ENCODE assay signal across 8 mouse cellular contexts in genomic region chr11:5443511-5444233, GRCm38 (mm10). TPM values are rescaled to one million over a fixed set of nuclear protein-coding genes. Genes with fewer than 3 reads are reported as not detected.
DNase-seq lines count a peak whose midpoint lies in the region; ATAC-seq lines count a peak whose summit lies in the region.

No protein-coding gene starts in this region.

- H3K9me3 ChIP-seq in erythroblast, embryonic 14.5 days (ENCODE audit: control insufficient read depth, low read length), result peaks cover 3% of the 10 kb centered on the region; the same call in 1 of the 2 replicates
- H3K9me3 ChIP-seq in embryonic facial prominence, embryonic 11.5 days (replicated peaks; ENCODE audit: control insufficient read depth, low read length), result no peaks in the 10 kb centered on the region
- H3K9me3 ChIP-seq in heart, embryonic 16.5 days (replicated peaks; ENCODE audit: control insufficient read depth, low read length), result no peaks in the 10 kb centered on the region
- no peaks in the 10 kb centered on the region for H3K9me3 ChIP-seq in midbrain, embryonic 11.5 days (ENCODE audit: control insufficient read depth, low read length)

- peak overlapping the region; percentile 72 for H3K4me3 ChIP-seq in erythroblast, embryonic 14.5 days (replicated peaks)
- peak overlapping the region; percentile 90 for H3K4me3 ChIP-seq in embryonic facial prominence, embryonic 11.5 days (ENCODE audit: low read depth, low read length)
- H3K4me3 ChIP-seq in heart, embryonic 16.5 days (ENCODE audit: low read length), result peak overlapping the region; percentile 88
- H3K4me3 ChIP-seq in midbrain, embryonic 11.5 days (ENCODE audit: low read depth, low read length), result peak overlapping the region; percentile 93

- peak overlapping the region; percentile 38 for H3K27ac ChIP-seq in embryonic facial prominence, embryonic 11.5 days (replicated peaks; ENCODE audit: low read depth, low read length)
- peak overlapping the region; percentile 78 for H3K27ac ChIP-seq in heart, embryonic 16.5 days (ENCODE audit: low read length)
- H3K27ac ChIP-seq in midbrain, embryonic 11.5 days (ENCODE audit: low read depth, low read length), result peak overlapping the region; percentile 48; the same call in 1 of the 2 replicates

- no peak for ATAC-seq in erythroblast, adult 5-6 weeks (replicated peaks; ENCODE audit: low FRiP score, poor library complexity, severe bottlenecking)
- ATAC-seq in embryonic facial prominence, embryonic 11.5 days (replicated peaks; ENCODE audit: insufficient number of reproducible peaks, low FRiP score, low TSS enrichment, low read depth), result no peak
- ATAC-seq in heart, embryonic 16.5 days (replicated peaks; ENCODE audit: extremely low read depth, insufficient read depth, low FRiP score), result no peak; the same call in 1 of the 2 replicates
- ATAC-seq in midbrain, embryonic 11.5 days (ENCODE audit: low FRiP score), result no peak

- H3K36me3 ChIP-seq in erythroblast, embryonic 14.5 days (ENCODE audit: control insufficient read depth), result no peaks in the 10 kb centered on the region
- H3K36me3 ChIP-seq in embryonic facial prominence, embryonic 11.5 days (replicated peaks; ENCODE audit: control insufficient read depth, insufficient read depth, low read depth, low read length), result no peaks in the 10 kb centered on the region
- no peaks in the 10 kb centered on the region for H3K36me3 ChIP-seq in heart, embryonic 16.5 days (ENCODE audit: control insufficient read depth, insufficient read depth)
- no peaks in the 10 kb centered on the region for H3K36me3 ChIP-seq in midbrain, embryonic 11.5 days (ENCODE audit: control insufficient read depth, insufficient read depth, low read length)
- no peaks in the 10 kb centered on the region for H3K36me3 ChIP-seq in splenic B cell, adult 2 months (ENCODE audit: control insufficient read depth, insufficient read depth, low read length, poor library complexity, severe bottlenecking)

- H3K4me2 ChIP-seq in embryonic facial prominence, embryonic 11.5 days (ENCODE audit: low read depth, low read length), result peak overlapping the region; percentile 90
- H3K4me2 ChIP-seq in heart, embryonic 16.5 days (ENCODE audit: low read depth, low read length), result peak overlapping the region; percentile 82
- peak overlapping the region; percentile 95 for H3K4me2 ChIP-seq in midbrain, embryonic 11.5 days

- WGBS in embryonic facial prominence, embryonic 11.5 days, result under 1% methylated on average over 38 of the region's 38 CpGs
- WGBS in heart, embryonic 16.5 days, result 1% methylated on average over 38 of the region's 38 CpGs
- under 1% methylated on average over 38 of the region's 38 CpGs for WGBS in midbrain, embryonic 11.5 days

- H3K9ac ChIP-seq in embryonic facial prominence, embryonic 11.5 days (replicated peaks; ENCODE audit: low read length), result peak overlapping the region; percentile 83
- peak overlapping the region; percentile 92 for H3K9ac ChIP-seq in heart, embryonic 16.5 days (ENCODE audit: low read length)
- H3K9ac ChIP-seq in midbrain, embryonic 11.5 days (ENCODE audit: low read length), result peak overlapping the region; percentile 91

- H3K27me3 ChIP-seq in erythroblast, embryonic 14.5 days (ENCODE audit: control insufficient read depth), result peaks cover 40% of the 10 kb centered on the region
- no peaks in the 10 kb centered on the region for H3K27me3 ChIP-seq in embryonic facial prominence, embryonic 11.5 days (ENCODE audit: control insufficient read depth, insufficient read depth, low read length)
- no peaks in the 10 kb centered on the region; the same call in 1 of the 2 replicates for H3K27me3 ChIP-seq in heart, embryonic 16.5 days (ENCODE audit: control insufficient read depth, insufficient read depth, low read length)
- H3K27me3 ChIP-seq in midbrain, embryonic 11.5 days (ENCODE audit: control insufficient read depth, insufficient read depth, low read length), result 0 out of 2 replicates have a peak, but pooled peaks cover 3% of the 10 kb centered on the region
- H3K27me3 ChIP-seq in splenic B cell, adult 2 months (ENCODE audit: control insufficient read depth, insufficient read depth, low read length, poor library complexity, severe bottlenecking), result no peaks in the 10 kb centered on the region

- peaks cover 33% of the 10 kb centered on the region for H3K4me1 ChIP-seq in erythroblast, embryonic 14.5 days (ENCODE audit: control insufficient read depth)
- no peaks in the 10 kb centered on the region for H3K4me1 ChIP-seq in embryonic facial prominence, embryonic 11.5 days (ENCODE audit: control insufficient read depth, insufficient read depth, low read length)
- peaks cover 21% of the 10 kb centered on the region for H3K4me1 ChIP-seq in heart, embryonic 16.5 days (ENCODE audit: control insufficient read depth, insufficient read depth, low read length)
- H3K4me1 ChIP-seq in midbrain, embryonic 11.5 days (ENCODE audit: control insufficient read depth, insufficient read depth, low read length), result peaks cover 29% of the 10 kb centered on the region

- DNase-seq in NIH3T3 (ENCODE audit: low read depth), result peak; percentile 18
- peak; percentile 44 for DNase-seq in embryonic facial prominence, embryonic 11.5 days (ENCODE audit: low spot score)
- DNase-seq in kidney, postnatal 25 days, result peak; percentile 24 to 60
- DNase-seq in midbrain, embryonic 11.5 days (ENCODE audit: low spot score, missing footprints), result peak; percentile 96
- peak; percentile 31 for DNase-seq in splenic B cell, adult 2 months (ENCODE audit: low read depth, low spot score)

RNA-seq across cellular contexts. Expression of gene Znrf3, which starts 1.0 kb away (rescaled TPM):
- 0.04 and 0.10 TPM in 2 replicates for polyA plus RNA-seq in erythroblast, embryonic 14.5 days (2012)
- total RNA-seq in erythroblast, adult 5-6 weeks (2015; ENCODE audit: low replicate concordance), result 0.96 TPM in 1 of 2 replicates, not detected in the other
- 0.14 and 0.34 TPM in 2 replicates for total RNA-seq in erythroblast, adult 5-6 weeks (2017; ENCODE audit: low replicate concordance)
- polyA plus RNA-seq in embryonic facial prominence, embryonic 11.5 days (2014; fragmentation: Nextera tagmentation; extraction: Ambion mirVana), result 11.7 and 12.0 TPM in 2 replicates
- polyA plus RNA-seq in heart, embryonic 16.5 days (2015; fragmentation: Nextera tagmentation; extraction: Ambion mirVana), result 6.5 and 7.3 TPM in 2 replicates
- 10.4 and 10.8 TPM in 2 replicates for polyA plus RNA-seq in midbrain, embryonic 11.5 days (2014; fragmentation: Nextera tagmentation; extraction: Ambion mirVana)

Comparison
In these comparisons a context has a peak if more than half of its experiments do, and no peak if none do; other contexts are left out.
1. DNase-seq: peak in every context shown above with its lines; median percentile 96 in midbrain, embryonic 11.5 days; 44 in embryonic facial prominence, embryonic 11.5 days; 42 in kidney, postnatal 25 days; 31 in splenic B cell, adult 2 months; 18 in NIH3T3.